Mouse (Mus musculus): ENCODE data around the gene Snrnp27. TPM values are rescaled to one million over a fixed set of nuclear protein-coding genes. Genes with fewer than 3 reads are reported as not detected.
A peak's percentile ranks its signal among the peaks of the same experiment; 100 is the strongest.

Gene Snrnp27
- total RNA-seq (2021) (10 to 100 TPM; 46.6 to 51.7 TPM), polyA plus RNA-seq (2012; rRNA removed) (13.7 and 16.8 TPM in 2 replicates)
- long read RNA-seq, transcript Snrnp27-201 (6 exons, 885 nt), result major isoform, 60 of 66 reads
- long read RNA-seq, partial matches to known transcripts, result 1 of 66 reads
- long read RNA-seq, other reads (novel, unspliced or antisense), result 3 of 66 reads

DNA sequence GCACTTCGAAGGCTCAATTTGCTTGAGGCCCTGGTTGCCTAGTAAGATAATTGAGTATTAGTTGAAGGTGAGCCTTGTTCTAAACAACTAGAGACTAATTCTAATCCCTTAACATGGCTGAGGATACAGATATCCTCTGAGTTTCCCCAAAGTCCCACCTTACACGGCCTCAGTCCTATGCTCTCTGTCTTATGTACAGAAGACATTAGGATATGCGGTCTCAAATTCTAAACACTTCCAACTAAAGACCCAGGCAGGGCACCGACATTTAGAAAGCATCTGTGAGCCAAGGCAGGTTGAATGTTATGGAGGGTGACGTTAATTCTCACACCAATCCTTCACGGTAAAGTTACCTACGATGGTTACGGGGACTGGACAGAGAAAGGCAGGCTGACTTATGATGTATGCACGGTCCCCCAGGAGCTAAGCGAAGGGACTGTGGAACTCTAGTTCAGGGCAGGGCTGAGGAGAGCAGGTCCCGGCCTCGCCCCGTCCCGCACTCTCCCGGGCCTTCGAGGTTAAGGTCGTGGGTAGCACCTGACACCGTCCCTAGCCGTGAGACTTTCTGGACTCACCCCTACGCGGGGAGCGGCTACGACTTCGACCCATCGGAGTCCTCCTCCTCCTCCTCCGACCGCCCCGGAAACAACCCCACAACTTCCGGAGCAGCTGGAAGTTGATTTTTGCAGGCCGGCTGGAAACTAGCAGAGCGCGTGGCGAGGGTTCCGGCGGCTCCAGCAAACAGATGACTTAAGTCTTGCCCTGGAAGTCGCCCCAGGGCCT, at the start of gene Snrnp27:
TSS of gene Snrnp27 (minus strand) at position 651 of the 783 bp plus-strand sequence.
- TF ChIP-seq EP300 (IDR thresholded peaks at IDR 0.05; ENCODE audit: insufficient read depth, low read depth, low read length) (peak; percentile 69), CTCF (IDR thresholded peaks at IDR 0.05) (no peak), POLR2A (IDR thresholded peaks at IDR 0.05; ENCODE audit: insufficient read depth, low read depth, low read length) (peak; percentile 94)
- H3K4me3 ChIP-seq, result peak within 1 kb of the TSS; percentile 74
- intact Hi-C loops (cut with DNase I), result loop anchor here (5.0 to 10.0 kb wide), 2 partner anchors 48 to 719 kb away; partner anchors contain the start of genes Dusp11 and Gmcl1

DNA sequence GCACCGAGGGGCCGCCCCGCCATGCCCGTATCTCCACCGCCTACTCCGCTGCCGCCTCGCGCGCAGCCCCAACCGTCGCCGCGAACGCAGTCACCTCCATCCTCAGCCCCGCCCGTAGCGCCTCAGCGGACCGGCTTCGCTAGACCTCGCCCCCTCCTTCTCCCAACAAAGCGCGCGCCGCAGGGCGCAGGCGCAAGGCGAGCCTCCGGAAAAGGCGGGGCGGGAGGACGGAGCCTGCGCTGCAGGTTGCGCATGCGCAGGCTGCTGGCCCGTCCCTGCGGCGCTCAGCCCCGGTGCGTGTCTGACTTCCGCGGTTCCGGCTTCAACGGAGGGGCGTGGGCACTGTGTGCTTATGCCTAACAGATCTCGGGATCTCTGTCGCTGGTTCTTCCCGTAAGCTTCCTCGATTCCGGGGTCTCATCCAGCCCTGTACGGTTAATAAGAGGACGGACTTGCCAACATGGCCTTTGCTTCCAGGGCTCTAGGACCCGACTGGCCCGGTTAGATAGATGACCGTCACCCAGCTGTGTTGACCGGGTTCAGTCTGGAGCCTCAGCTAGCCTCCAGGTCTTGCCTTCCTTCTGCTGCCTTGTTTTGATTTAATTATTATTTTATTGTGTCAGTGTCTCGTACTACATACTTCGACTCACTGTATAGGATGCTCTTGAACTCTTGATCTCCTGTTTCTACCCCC, 49.0 kb upstream of the Snrnp27 start, which contains the start of gene Gmcl1:
TSS of gene Gmcl1 (minus strand) at position 201 of the 694 bp plus-strand sequence.
- intact Hi-C loops (cut with DNase I), result loop anchor here (5.0 kb wide), 1 partner anchor 51 kb away; the partner anchor contains the start of gene Snrnp27
- WGBS, result under 1% methylated on average over 59 of the region's 59 CpGs
- H3K36me3 ChIP-seq (ENCODE audit: control insufficient read depth, insufficient read depth, low read length), result no peaks in the 10 kb centered on the region

More for the DNA sequence above, at the start of gene Snrnp27:
- 3% methylated on average over 36 of the region's 36 CpGs for WGBS
- Histone ChIP-seq H3K79me2 (replicated peaks; ENCODE audit: control insufficient read depth, insufficient read depth, low read length) (peaks cover 4% of the 10 kb centered on the region), H3K27me3 (ENCODE audit: control insufficient read depth, insufficient read depth, low read length) (no peaks in the 10 kb centered on the region), H3K36me3 (ENCODE audit: control insufficient read depth, insufficient read depth, low read length) (no peaks in the 10 kb centered on the region; the same call in none of the 2 replicates), H3K4me1 (ENCODE audit: control insufficient read depth, insufficient read depth, low read length) (peaks cover 1% of the 10 kb centered on the region; the same call in 1 of the 2 replicates), H3K9ac (ENCODE audit: low read depth, low read length) (peak within 1 kb of the TSS; percentile 99), H3K27ac (peak within 1 kb of the TSS; percentile 70)
- DNase-seq, result peak; percentile 92 to 97

DNA sequence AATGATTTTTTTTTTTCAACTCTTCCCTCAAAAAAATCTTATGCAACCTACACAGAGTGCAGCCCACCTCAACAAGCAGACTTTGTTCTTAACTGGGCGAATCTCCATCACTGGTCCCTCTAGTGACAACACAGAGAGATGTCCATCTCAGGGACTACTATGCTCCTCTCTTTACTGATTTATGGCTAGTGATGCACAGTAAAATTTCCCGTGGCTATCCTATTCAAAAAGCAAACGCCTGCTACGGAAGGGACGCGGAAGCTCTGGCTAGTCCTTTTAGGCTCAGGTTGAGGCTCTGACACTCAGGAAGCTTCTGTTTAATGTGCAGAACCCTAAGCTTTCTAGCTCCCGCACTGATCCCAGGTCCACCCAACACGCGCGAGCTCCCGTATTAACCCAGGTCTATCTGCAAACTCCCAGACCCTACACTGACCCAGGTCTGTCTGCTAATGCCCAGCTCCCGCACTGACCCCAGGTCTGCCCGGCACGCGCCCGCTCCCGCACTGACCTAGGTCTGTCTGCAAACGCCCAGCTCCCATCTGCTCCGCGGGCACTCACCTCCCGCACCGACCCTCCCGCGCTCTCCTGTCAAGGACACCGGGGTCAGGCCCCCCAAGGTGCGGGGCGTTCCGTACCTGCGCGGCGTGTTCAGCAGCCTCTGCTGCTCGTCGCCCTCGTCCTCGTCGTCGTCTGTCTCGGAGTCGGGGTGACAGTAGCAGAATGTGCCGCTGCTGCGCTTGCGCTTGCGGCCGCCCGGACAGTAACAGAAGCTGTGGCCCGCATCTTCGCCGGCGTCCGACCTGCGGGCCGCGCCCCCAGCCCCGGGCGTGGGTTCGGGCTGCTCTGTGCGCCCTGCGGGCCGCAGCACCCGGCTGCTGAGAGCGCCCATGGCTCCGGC, 48.2 kb upstream of the Snrnp27 start:
- peaks cover 4% of the 10 kb centered on the region for H3K79me2 ChIP-seq (replicated peaks; ENCODE audit: control insufficient read depth, insufficient read depth, low read length)
- peak overlapping the region; percentile 75 for H3K27ac ChIP-seq
- no peaks in the 10 kb centered on the region for H3K4me1 ChIP-seq (ENCODE audit: control insufficient read depth, insufficient read depth, low read length)
- no peaks in the 10 kb centered on the region for H3K27me3 ChIP-seq (ENCODE audit: control insufficient read depth, insufficient read depth, low read length)
- DNase-seq, result no peak
- H3K4me3 ChIP-seq, result peak overlapping the region; percentile 90
- under 1% methylated on average over 62 of the region's 62 CpGs for WGBS
- no peak for TF ChIP-seq EP300 (IDR thresholded peaks at IDR 0.05; ENCODE audit: insufficient read depth, low read depth, low read length)
- no peak for TF ChIP-seq POLR2A (IDR thresholded peaks at IDR 0.05; ENCODE audit: insufficient read depth, low read depth, low read length)
- TF ChIP-seq CTCF (IDR thresholded peaks at IDR 0.05), result no peak
- H3K9ac ChIP-seq (ENCODE audit: low read depth, low read length), result peak overlapping the region; percentile 87
- no peaks in the 10 kb centered on the region for H3K36me3 ChIP-seq (ENCODE audit: control insufficient read depth, insufficient read depth, low read length)
- intact Hi-C loops (cut with DNase I), result loop anchor here (5.0 kb wide), 1 partner anchor 50 kb away; the partner anchor contains the start of gene Snrnp27

More for the DNA sequence above, 49.0 kb upstream of the Snrnp27 start, which contains the start of gene Gmcl1:
- H3K79me2 ChIP-seq (replicated peaks; ENCODE audit: control insufficient read depth, insufficient read depth, low read length), result peaks cover 4% of the 10 kb centered on the region; the same call in 1 of the 2 replicates
- H3K4me3 ChIP-seq, result peak within 1 kb of the TSS; percentile 90
- peak within 1 kb of the TSS; percentile 77 for H3K27ac ChIP-seq
- TF ChIP-seq CTCF (IDR thresholded peaks at IDR 0.05) (no peak), POLR2A (IDR thresholded peaks at IDR 0.05; ENCODE audit: insufficient read depth, low read depth, low read length) (peak; percentile 87), EP300 (IDR thresholded peaks at IDR 0.05; ENCODE audit: insufficient read depth, low read depth, low read length) (peak; percentile 74; the same call in 1 of the 2 replicates)
- H3K27me3 ChIP-seq (ENCODE audit: control insufficient read depth, insufficient read depth, low read length), result no peaks in the 10 kb centered on the region
- peak; percentile 95 for DNase-seq
- no peaks in the 10 kb centered on the region for H3K4me1 ChIP-seq (ENCODE audit: control insufficient read depth, insufficient read depth, low read length)
- H3K9ac ChIP-seq (ENCODE audit: low read depth, low read length), result peak within 1 kb of the TSS; percentile 87

DNA sequence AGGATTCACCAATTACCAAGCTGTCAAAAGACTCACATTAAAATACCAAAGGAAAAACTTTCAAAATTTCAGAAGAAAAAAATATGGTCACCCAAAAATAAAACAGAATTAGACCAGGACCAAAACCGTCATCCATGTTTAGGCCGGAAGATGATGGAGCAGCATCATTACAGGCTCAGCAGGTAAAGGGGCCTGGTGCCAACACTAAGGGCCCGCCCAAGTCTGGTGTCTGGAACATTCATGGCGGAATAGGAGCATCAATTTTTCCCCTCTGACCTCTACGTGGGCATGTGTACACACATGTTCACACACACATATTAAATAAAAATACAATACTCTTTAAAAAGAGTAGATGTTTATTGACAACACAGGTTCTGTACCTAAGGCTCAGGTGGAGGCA, 44.4 kb upstream of the Snrnp27 start:
- Histone ChIP-seq H3K9ac (ENCODE audit: low read depth, low read length) (no peak overlapping the region), H3K4me1 (ENCODE audit: control insufficient read depth, insufficient read depth, low read length) (no peaks in the 10 kb centered on the region), H3K4me3 (no peak overlapping the region), H3K79me2 (replicated peaks; ENCODE audit: control insufficient read depth, insufficient read depth, low read length) (peaks cover 4% of the 10 kb centered on the region), H3K36me3 (ENCODE audit: control insufficient read depth, insufficient read depth, low read length) (no peaks in the 10 kb centered on the region), H3K27ac (no peak overlapping the region), H3K27me3 (ENCODE audit: control insufficient read depth, insufficient read depth, low read length) (no peaks in the 10 kb centered on the region)
- intact Hi-C loops (cut with DNase I), result no loop called here
- DNase-seq, result no peak
- TF ChIP-seq POLR2A (IDR thresholded peaks at IDR 0.05; ENCODE audit: insufficient read depth, low read depth, low read length) (no peak), EP300 (IDR thresholded peaks at IDR 0.05; ENCODE audit: insufficient read depth, low read depth, low read length) (no peak), CTCF (IDR thresholded peaks at IDR 0.05) (no peak)
- WGBS, result 94% methylated on average over 5 of the region's 5 CpGs

DNA sequence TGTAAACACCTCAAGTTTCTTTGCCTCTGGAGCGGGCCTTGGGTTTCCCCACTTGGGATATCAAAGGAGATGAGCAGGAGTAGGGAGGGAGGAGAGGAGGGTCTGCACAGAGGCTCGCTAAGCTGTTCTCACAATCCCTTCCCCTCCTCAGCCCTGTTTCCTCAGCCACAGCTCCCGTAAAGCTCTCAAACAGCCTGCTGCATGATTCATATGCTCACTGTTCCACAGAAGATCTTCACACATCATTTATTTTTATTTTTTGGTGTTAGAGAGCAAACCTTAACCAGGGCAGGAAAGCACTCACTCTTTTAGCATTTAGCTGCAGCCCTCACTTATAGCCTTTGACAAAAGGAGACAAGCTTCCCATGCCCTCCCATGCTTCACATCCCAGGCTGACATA, 37.7 kb upstream of the Snrnp27 start:
- Histone ChIP-seq H3K79me2 (replicated peaks; ENCODE audit: control insufficient read depth, insufficient read depth, low read length) (no peaks in the 10 kb centered on the region; the same call in 1 of the 2 replicates), H3K27ac (no peak overlapping the region), H3K4me1 (ENCODE audit: control insufficient read depth, insufficient read depth, low read length) (no peaks in the 10 kb centered on the region), H3K27me3 (ENCODE audit: control insufficient read depth, insufficient read depth, low read length) (no peaks in the 10 kb centered on the region), H3K4me3 (no peak overlapping the region), H3K9ac (ENCODE audit: low read depth, low read length) (no peak overlapping the region), H3K36me3 (ENCODE audit: control insufficient read depth, insufficient read depth, low read length) (no peaks in the 10 kb centered on the region)
- intact Hi-C loops (cut with DNase I), result no loop called here
- DNase-seq, result no peak
- TF ChIP-seq POLR2A (IDR thresholded peaks at IDR 0.05; ENCODE audit: insufficient read depth, low read depth, low read length) (no peak), CTCF (IDR thresholded peaks at IDR 0.05) (no peak), EP300 (IDR thresholded peaks at IDR 0.05; ENCODE audit: insufficient read depth, low read depth, low read length) (no peak)
- WGBS, result 92% methylated on average over 3 of the region's 3 CpGs

Data from heart, adult 2 months (tissue).